Mouse (Mus musculus): ENCODE results near the gene Ada.

The Ada gene

DNA sequence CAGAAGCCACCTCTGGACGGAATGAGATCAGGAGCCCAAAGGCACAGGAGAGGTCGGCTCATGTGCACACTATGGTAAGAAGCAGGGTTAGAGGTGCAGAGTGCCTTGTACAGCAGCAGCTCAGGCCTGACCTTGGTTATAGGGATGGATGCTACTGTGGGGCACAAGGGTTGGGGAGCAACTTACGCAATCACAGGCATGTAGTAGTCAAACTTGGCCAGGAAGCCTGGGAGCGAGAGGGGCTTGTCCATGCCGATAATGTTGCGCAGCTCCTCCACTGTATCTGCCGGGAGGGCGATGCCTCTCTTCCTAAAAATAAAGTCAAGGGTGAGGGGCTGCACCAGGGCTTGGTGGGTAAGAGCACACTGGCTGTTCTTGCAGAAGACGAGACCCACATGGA is 14.9 kb downstream of the Ada start:
- no peak for DNase-seq (ENCODE audit: extremely low read depth, low read depth, low spot score)

- no peak for DNase-seq (ENCODE audit: extremely low read depth, low read depth, low spot score)
Observed at GRCm38 (mm10) chr2:163732021-163732420, 18.0 kb downstream of the Ada start.

- no peak for DNase-seq (ENCODE audit: extremely low read depth, low read depth, low spot score)
Observed at GRCm38 (mm10) chr2:163728300-163728699, 21.7 kb downstream of the Ada start.

GRCm38 (mm10) chr2:163726766-163727393 is 23.2 kb downstream of the Ada start:
- no peak for DNase-seq (ENCODE audit: extremely low read depth, low read depth, low spot score)

DNA sequence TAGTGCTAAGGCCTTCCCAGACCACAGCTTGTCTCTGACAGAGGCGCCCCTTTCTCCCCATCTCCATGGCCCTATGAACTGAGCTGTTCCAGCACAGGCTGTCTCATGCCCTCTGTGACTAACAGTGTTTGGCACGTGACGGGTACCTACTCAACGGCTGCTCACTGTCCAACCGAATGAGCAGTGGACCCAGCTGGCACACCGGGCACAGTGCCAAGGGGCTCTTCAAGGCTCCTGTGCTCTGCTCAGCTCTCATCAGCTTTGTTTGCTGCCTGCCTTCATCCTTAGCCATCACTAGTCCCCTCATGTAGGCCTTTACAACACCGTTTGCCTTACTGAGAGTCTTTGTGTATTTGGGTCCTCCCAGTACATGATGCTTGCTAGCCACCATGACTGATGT is 27.5 kb downstream of the Ada start:
- no peak for DNase-seq (ENCODE audit: extremely low read depth, low read depth, low spot score)

GRCm38 (mm10) chr2:163719616-163720015 is 30.4 kb downstream of the Ada start:
- DNase-seq (ENCODE audit: extremely low read depth, low read depth, low spot score) = no peak

GRCm38 (mm10) chr2:163718951-163719603 is 31.0 kb downstream of the Ada start:
- DNase-seq (ENCODE audit: extremely low read depth, low read depth, low spot score) = no peak

DNA sequence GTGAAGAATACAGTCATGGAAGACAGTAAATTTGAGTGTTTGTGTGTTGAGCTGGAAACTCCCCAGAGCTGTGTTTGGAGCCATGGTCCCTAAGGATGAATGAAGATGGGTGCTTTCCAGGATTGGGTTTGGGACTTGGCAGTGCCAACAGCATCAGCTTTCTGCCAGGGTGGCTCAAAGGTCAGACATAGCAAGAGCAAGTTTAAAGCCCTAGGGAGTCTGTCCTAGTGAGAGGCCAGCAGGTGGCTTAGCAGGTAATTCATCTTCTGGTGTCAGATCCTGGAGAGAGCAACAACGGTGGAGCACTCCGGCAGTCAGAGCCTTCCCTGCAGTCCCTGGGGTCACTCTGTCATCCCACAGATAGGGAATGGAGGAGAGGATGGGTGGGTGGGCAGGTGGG is 31.5 kb downstream of the Ada start:
- DNase-seq (ENCODE audit: extremely low read depth, low read depth, low spot score) = peak; percentile 31

GRCm38 (mm10) chr2:163716853-163717252 is 33.2 kb downstream of the Ada start:
- DNase-seq (ENCODE audit: extremely low read depth, low read depth, low spot score) = no peak

DNA sequence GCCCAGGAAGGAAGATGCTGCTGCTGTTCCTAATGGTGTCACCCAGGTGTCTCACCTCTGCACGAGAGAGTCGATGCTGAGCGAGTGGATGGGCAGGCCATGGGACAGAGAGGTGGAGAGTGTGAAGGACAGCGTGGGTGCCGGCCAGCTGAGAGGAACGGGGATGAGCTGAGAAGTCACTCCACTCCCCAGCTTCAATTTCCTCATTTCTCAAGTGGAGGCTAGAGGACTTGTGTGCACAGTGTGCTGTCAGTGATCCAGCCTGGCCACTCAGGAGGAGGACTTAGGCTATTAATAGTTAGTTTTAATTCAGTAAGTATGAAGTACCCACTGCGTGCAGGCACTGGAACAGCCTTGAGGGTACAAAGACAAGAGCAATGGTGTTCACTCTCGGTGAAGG is 33.6 kb downstream of the Ada start:
- DNase-seq (ENCODE audit: extremely low read depth, low read depth, low spot score) = no peak

- no peak for DNase-seq (ENCODE audit: extremely low read depth, low read depth, low spot score)
Observed at GRCm38 (mm10) chr2:163713340-163713739, 36.7 kb downstream of the Ada start.

DNA sequence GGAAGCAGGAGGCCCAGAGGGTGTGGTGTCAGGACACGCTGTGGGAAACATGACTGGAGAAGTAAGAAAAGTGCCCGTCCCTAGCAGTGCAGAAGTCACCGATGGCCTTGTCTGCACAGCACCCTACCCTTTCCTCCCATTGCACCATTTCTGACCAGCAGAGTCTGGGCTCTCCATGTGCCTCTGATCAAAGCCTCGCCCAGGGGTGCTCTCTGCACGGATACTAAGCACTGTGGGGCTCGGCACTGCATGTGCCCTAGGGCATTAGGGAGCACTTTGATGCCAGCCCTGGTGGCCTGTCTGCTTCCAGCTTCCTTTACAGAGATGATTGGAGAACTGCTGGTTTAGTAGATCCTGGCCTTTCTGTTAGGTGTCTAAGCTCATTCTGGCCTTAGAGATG is 37.2 kb downstream of the Ada start:
- DNase-seq (ENCODE audit: extremely low read depth, low read depth, low spot score) = no peak

DNA sequence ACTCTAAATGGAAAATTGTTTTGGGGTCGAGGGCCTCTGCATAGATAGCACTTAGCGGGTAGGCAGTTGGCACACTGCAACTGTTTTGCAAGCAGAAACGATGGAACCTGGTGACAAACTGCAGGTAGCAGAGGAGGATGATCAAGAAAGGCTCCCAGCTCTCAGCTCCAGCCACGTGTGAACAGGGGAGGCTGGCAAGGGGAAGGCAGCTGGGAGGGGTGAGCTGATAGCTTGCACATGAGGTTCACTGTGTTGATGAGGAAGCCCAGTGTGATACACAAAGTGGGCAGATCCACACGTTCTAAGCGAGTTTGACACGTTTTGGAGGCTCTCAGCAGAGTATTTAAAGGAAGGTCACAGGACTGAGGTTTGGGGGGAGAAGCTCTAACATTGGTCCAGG is 37.6 kb downstream of the Ada start:
- no peak for DNase-seq (ENCODE audit: extremely low read depth, low read depth, low spot score)

- no peak for DNase-seq (ENCODE audit: extremely low read depth, low read depth, low spot score)
Observed at GRCm38 (mm10) chr2:163711368-163711868, 38.6 kb downstream of the Ada start.

DNA sequence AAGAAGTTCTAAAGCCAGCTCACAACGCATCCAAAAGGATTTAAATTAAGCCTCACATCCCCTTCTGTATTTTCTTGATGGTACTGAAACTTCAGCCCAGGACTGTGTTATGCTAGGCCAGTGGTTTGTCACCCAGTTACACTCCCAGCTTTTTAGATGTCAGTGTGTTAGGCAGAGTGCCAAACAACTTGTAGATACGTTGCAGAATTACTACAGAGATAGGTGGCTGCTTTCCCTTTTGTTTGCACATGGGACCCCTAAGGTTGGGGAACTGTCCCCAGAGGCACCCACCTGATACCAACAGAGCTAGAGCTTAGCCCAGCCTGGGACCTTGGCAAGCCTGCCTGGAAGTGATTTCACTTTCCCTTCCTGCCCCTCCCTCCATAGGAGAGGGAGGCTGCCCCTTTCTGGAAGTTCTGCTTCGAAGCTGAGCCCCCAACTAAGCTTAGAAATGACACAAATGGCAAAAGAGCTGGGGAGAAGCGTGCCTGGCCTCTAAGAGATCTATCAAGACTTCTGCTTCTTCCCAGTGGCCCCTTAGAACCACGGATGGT is 39.4 kb downstream of the Ada start:
- DNase-seq (ENCODE audit: extremely low read depth, low read depth, low spot score) = no peak

- no peak for DNase-seq (ENCODE audit: extremely low read depth, low read depth, low spot score)
Observed at GRCm38 (mm10) chr2:163710000-163710399, 40.0 kb downstream of the Ada start.

GRCm38 (mm10) chr2:163708763-163709250 is 41.2 kb downstream of the Ada start:
- DNase-seq (ENCODE audit: extremely low read depth, low read depth, low spot score) = no peak

GRCm38 (mm10) chr2:163708321-163708720 is 41.7 kb downstream of the Ada start:
- DNase-seq (ENCODE audit: extremely low read depth, low read depth, low spot score) = no peak

GRCm38 (mm10) chr2:163703599-163704260 is 46.3 kb downstream of the Ada start:
- no peak for DNase-seq (ENCODE audit: extremely low read depth, low read depth, low spot score)

DNA sequence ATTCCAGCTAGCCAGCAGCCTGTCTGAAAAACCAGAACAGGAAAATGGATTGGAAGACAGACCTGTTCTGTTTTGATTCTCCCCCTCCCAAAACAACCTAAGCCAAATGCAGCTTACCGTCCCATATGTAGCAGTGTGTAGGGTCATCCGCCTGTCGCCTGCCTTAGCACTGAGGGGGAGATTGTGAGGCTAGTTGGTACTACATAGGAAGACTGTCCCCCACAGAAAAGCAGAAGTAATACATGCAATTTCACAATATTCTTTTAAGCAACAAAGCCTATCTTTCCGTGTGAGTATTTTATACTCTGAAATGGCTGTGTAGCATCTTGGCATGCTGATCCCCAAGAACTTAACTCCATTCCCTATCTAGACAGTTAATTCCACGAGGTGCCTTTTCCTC is 47.1 kb downstream of the Ada start:
- no peak for DNase-seq (ENCODE audit: extremely low read depth, low read depth, low spot score)

DNA sequence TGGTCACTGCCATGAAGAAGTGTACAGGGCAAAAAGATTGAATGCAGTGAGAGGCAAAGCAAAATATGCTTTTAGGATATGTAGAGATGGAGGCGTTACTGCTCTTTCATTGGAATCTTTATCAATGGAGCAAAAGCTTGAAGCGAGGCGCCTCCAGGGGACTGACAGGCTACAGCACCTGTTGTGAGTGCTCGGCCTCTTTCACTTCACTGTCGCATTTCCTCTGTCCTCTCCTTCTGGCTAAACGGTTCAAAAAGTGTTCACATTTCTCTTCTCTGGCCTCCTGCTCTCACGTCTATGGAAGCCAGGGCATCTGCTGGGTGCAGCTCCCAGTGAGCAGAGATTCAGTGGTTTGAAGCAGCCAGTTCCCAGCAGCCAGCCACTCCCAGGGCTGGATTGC is 47.6 kb downstream of the Ada start:
- DNase-seq (ENCODE audit: extremely low read depth, low read depth, low spot score) = no peak

Data from fat pad, adult 2 months (tissue).